Mouse (Mus musculus) left cerebral cortex, adult 6 months (tissue): ENCODE results near the gene Ndufb11. TPM values are rescaled to one million over a fixed set of nuclear protein-coding genes. Genes with fewer than 3 reads are reported as not detected.

Source experiments
- long read RNA-seq, 2 experiments: library from polyadenylated mRNA; unstranded; transcript quantifications; one replicate each; pipeline ENCODE4 v2.0.0; 2019 to 2020
- polyA plus RNA-seq: library from polyadenylated mRNA; unstranded; fragments of <200 nt; fragmentation: Nextera tagmentation; gene quantifications from 2 replicates; pipeline ENCODE4 v1.2.3, GENCODE M21; 2021

The Ndufb11 gene
- polyA plus RNA-seq = 405 and 414 TPM in 2 replicates
- long read RNA-seq, experiment 1, transcript Ndufb11-201 (3 exons, 908 nt) = major isoform, 96 of 99 reads
- long read RNA-seq, experiment 1, partial matches to known transcripts = 0 of 99 reads
- long read RNA-seq, experiment 1, other reads (novel, unspliced or antisense) = 3 of 99 reads
- long read RNA-seq, experiment 2, transcript Ndufb11-201 (3 exons, 908 nt) = major isoform, 423 of 427 reads
- long read RNA-seq, experiment 2, partial matches to known transcripts = 0 of 427 reads
- long read RNA-seq, experiment 2, other reads (novel, unspliced or antisense) = 4 of 427 reads

DNA sequence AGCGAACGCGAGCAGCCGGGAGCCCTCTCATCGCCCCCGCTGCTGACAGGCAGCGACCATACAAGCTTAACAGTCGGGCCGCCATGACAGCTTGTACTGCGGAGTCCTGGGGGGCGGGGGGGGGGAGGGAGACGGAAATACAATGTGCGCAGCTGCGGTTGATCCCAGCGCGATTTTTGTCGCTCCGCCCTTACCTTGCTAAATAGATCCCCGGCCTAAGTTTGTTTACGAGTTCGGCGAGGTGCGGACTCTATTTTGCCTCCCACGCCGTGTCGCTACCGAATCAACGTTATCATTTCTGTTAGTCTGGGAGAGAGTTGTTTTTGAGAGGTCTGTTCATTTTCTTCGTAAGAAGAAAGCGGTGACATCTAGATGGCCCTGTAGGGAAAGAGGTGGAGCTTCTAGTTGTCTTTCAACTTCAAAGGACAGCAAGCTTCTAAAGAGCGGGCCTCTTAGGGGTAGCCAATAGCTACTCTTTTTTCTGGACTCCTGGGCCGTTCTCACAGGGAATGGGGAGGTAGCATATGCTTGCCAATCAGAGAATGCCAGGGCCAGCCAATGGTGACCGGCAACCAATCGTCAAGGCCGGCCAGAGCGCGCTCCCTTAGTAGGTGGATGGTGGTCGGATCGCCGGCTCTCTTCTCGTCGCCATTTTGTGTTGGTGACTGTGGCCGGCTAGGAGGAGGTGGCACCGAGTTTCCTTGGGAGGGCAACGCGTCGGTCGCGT is at the start of gene Ndufb11, which contains the start of gene Rbm10:
TSS of gene Ndufb11 (minus strand) at position 444 of the 727 bp plus-strand sequence.
TSS of gene Rbm10 (plus strand) at position 328 of the 727 bp plus-strand sequence.

DNA sequence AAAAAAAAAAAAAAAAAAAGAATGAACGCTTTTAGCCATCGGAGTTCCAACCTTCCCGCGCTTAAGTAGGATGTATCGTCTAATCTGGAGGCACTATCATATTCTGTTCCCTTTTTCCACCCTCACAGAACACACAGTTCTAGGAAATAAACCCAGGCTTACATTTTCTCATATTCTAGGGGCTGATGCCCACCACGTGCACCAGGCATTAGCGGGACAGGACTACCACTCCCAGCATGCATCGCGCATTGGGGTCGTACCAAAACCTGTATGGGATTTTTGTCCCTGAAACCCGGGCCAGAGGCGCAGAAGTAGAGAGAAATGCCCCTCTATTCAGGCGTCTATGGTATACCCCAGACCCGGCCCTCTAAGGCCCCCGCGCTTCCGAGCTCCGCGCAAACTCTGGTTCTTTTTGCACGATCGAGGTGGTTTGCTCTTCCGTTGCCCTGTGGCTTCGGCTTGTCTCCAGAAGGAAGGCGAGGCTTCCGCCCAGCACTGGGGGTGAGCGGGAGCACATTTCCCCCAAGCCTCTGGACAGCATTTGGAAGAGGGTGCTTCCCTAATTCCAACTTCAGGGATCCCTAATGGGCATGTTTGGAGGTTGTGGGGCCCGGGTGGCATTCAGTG is 40.7 kb upstream of the Ndufb11 start, which contains the start of gene Uba1:
TSS of gene Uba1 (plus strand) at position 301 of the 627 bp plus-strand sequence.

Other genes starting within 250 kb of the Ndufb11 start
- gene Jade3, start 191.9 kb downstream of the Ndufb11 start, polyA plus RNA-seq = 0.79 and 1.0 TPM in 2 replicates
- 0.15 and 0.16 TPM in 2 replicates for gene Rgn, start 67.8 kb downstream of the Ndufb11 start, polyA plus RNA-seq
- 20.2 and 23.0 TPM in 2 replicates for gene Rbm10, start 116 bp downstream of the Ndufb11 start, polyA plus RNA-seq
- 108 and 116 TPM in 2 replicates for gene Uba1, start 40.7 kb upstream of the Ndufb11 start, polyA plus RNA-seq
- 83.5 and 248 TPM in 2 replicates for gene Cdk16, start 70.3 kb upstream of the Ndufb11 start, polyA plus RNA-seq
- gene Usp11, start 86.3 kb upstream of the Ndufb11 start, polyA plus RNA-seq = 25.3 and 35.6 TPM in 2 replicates
- gene Araf, start 180.2 kb upstream of the Ndufb11 start, polyA plus RNA-seq = 153 and 212 TPM in 2 replicates